Mouse (Mus musculus) liver, embryonic 14.5 days (tissue): ENCODE measurements at regions not wholly inside any gene's neighbourhood (a gene's known extent, or its start where the extent isn't known, plus 50 kb on each side); places are given as distances from the start of the nearest gene placed in this dataset.

ENCODE experiments used
- ATAC-seq: fragments of 200-750 bp; cut with Nextera tagmentation; 2 replicates; pipeline ENCODE4 v1.8.0; 2017; ENCODE audit warnings: moderate number of reproducible peaks, mild to moderate bottlenecking, moderate library complexity; ENCODE audit not compliant: insufficient read depth
- DNase-seq, 3 experiments: peaks; one replicate each; pipeline ENCODE4 v3.0.0-alpha.2; 2012 to 2013; ENCODE audit warnings: low read depth in 3 of 3, low spot score in 3 of 3
- H3K27ac ChIP-seq: fragments of 300-500 bp; sonication (generic); 2 replicates; pipeline ENCODE4 v1.5.1; 2014; ENCODE audit warnings: moderate library complexity, mild to moderate bottlenecking, control low read depth, inconsistent platforms
- H3K27me3 ChIP-seq: fragments of 300-500 bp; sonication (generic); 2 replicates; pipeline ENCODE4 v1.6.1; 2014; ENCODE audit warnings: mild to moderate bottlenecking, low read length, moderate library complexity; ENCODE audit not compliant: control insufficient read depth, insufficient read depth
- H3K36me3 ChIP-seq: fragments of 300-500 bp; sonication (generic); replicated peaks from 2 replicates; pipeline ENCODE4 v1.6.1; 2014; ENCODE audit warnings: low read depth; ENCODE audit not compliant: control insufficient read depth, insufficient read depth
- H3K4me1 ChIP-seq, 2 experiments: fragments of 200-500 bp in 1 of 2; fragments of 300-500 bp in 1 of 2; sonication (generic) in 1 of 2; replicated peaks; 2 replicates each; pipeline ENCODE4 v1.6.1; 2012 to 2014; ENCODE audit warnings: antibody characterized with exemption in 1 of 2, inconsistent platforms in 1 of 2, low read length in 1 of 2; ENCODE audit not compliant: control insufficient read depth in 2 of 2, insufficient read depth in 2 of 2
- H3K4me2 ChIP-seq: fragments of 300-500 bp; sonication (generic); 2 replicates; pipeline ENCODE4 v1.6.1; 2014; ENCODE audit warnings: low read depth, mild to moderate bottlenecking, control low read depth, moderate library complexity
- H3K4me3 ChIP-seq, 2 experiments: fragments of 200-500 bp in 1 of 2; fragments of 300-500 bp in 1 of 2; sonication (generic) in 1 of 2; 2 replicates each; pipeline ENCODE4 v1.5.1; 2012 to 2014; ENCODE audit warnings: low read depth in 2 of 2, low read length in 2 of 2, mild to moderate bottlenecking in 2 of 2, control low read depth in 1 of 2, inconsistent platforms in 1 of 2, moderate library complexity in 1 of 2; ENCODE audit not compliant: insufficient read depth in 1 of 2
- H3K9ac ChIP-seq: fragments of 300-500 bp; sonication (generic); replicated peaks from 2 replicates; pipeline ENCODE4 v1.6.1; 2014; ENCODE audit warnings: mild to moderate bottlenecking, control low read depth, moderate library complexity
- H3K9me3 ChIP-seq: fragments of 300-500 bp; sonication (generic); 2 replicates; pipeline ENCODE4 v1.6.1; 2016; ENCODE audit warnings: low read length, mixed read lengths; ENCODE audit not compliant: control insufficient read depth
- CTCF ChIP-seq: IDR thresholded peaks from 2 replicates; pipeline ENCODE4 v1.5.1; 2016; ENCODE audit warnings: antibody characterized with exemption, low read depth, control low read depth
- EP300 ChIP-seq: IDR thresholded peaks from 2 replicates; pipeline ENCODE4 v1.6.1; 2016; ENCODE audit warnings: antibody characterized with exemption, low read depth
- WGBS: fragments of 180-500 bp; shearing (Covaris S2); extraction: QIAGEN DNeasy Blood & Tissue Kit; methylation state at CpG from one replicate; pipeline ENCODE4 v1.1.7; 2014; ENCODE audit not compliant: insufficient replicate concordance; 5-methylcytosine and 5-hydroxymethylcytosine counted together

GRCm38 (mm10) chr12:9655794-9656193 is 85.9 kb downstream of the Osr1 start:
- no peak overlapping the region for H3K27ac ChIP-seq
- no peaks in the 10 kb centered on the region for H3K4me1 ChIP-seq
- no peak for TF ChIP-seq CTCF
- no peaks in the 10 kb centered on the region for H3K27me3 ChIP-seq
- no peak for DNase-seq
- 35% methylated on average over 1 of the region's 1 CpGs for WGBS
- ATAC-seq = no peak
- H3K4me2 ChIP-seq = no peak overlapping the region
- no peaks in the 10 kb centered on the region for H3K36me3 ChIP-seq
- no peak overlapping the region for H3K9ac ChIP-seq
- no peaks in the 10 kb centered on the region for H3K9me3 ChIP-seq
- no peak overlapping the region for H3K4me3 ChIP-seq

DNA sequence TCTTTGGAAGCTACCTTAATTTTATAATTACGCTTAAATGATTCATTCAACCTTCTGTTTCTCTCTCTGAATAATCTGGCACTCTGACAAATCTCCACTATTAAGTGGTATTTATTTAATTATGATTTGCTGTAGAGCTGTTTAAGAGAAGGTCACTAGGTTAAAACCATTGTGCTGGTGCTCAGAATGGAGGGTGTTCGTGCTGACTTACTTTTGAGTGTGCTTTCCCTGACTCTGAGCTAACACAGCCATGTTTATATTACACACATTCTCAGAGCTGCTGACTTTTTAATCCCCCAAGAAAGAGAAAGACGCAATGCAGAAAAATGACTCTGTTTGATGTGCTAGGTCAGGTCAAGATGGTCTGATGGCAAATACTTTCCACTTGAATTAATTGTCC is 86.4 kb downstream of the Osr1 start:
- Histone ChIP-seq H3K27me3 (no peaks in the 10 kb centered on the region), H3K4me3 (no peak overlapping the region), H3K4me2 (no peak overlapping the region), H3K9me3 (no peaks in the 10 kb centered on the region), H3K27ac (no peak overlapping the region), H3K4me1 (no peaks in the 10 kb centered on the region), H3K36me3 (no peaks in the 10 kb centered on the region), H3K9ac (no peak overlapping the region)
- 44% methylated on average over 3 of the region's 3 CpGs for WGBS
- TF ChIP-seq CTCF (no peak), EP300 (no peak)
- no peak for DNase-seq
- no peak for ATAC-seq

DNA sequence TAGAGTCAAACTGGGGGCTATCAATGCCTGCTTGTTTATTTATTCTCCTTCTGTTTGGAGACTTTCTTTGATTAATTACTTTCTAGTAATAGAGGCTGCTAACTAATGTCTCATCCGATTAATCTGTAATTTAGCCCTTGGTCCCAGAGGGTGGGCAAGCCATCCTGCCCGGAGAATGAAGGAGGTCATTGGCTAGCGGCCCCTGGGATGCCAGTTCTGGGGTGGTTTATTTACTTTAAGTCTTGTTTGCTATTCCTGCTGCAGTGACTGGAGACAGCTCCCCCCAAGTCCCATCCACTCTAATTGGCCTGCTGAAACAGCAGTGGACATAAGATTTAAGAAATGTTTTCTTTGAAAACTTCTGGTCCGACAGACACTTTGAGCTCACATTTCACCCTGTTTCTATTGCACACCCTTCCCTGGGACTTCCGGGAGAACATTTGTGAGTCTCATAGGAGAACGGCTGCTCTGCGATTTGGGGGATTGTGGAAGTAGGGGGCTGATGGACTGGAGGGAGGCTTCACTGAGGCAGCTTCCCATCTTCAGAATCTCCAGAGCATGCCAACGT is 87.4 kb downstream of the Osr1 start:
- H3K9me3 ChIP-seq = no peaks in the 10 kb centered on the region
- no peak overlapping the region for H3K4me3 ChIP-seq
- H3K27ac ChIP-seq = no peak overlapping the region
- H3K27me3 ChIP-seq = no peaks in the 10 kb centered on the region
- TF ChIP-seq EP300 (no peak), CTCF (no peak)
- no peaks in the 10 kb centered on the region for H3K4me1 ChIP-seq
- no peak for DNase-seq
- WGBS = 44% methylated on average over 8 of the region's 8 CpGs
- H3K4me2 ChIP-seq = no peak overlapping the region
- H3K9ac ChIP-seq = no peak overlapping the region
- no peaks in the 10 kb centered on the region for H3K36me3 ChIP-seq
- no peak for ATAC-seq

DNA sequence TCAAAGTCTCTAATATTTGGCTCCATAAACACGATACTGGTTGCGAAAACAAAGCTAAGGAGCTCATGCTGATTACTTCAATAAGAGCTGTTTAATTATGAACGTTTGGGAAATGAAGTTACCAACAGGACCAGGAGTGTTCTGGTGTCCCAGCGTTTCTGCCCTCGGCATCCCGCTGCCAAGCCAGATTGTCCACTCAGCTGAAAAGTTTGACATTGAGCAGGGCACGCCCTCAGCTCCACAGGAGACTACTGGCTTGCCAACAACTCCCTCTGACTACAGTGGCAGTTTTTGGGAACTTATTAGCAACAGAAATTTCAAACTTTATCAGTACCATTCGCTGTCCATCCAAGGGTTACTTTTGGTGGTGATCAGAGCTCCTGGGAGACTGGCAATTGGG is 87.9 kb downstream of the Osr1 start:
- DNase-seq = no peak
- H3K9ac ChIP-seq = no peak overlapping the region
- WGBS = 51% methylated on average over 8 of the region's 8 CpGs
- no peaks in the 10 kb centered on the region for H3K36me3 ChIP-seq
- no peak overlapping the region for H3K4me3 ChIP-seq
- no peaks in the 10 kb centered on the region for H3K27me3 ChIP-seq
- H3K9me3 ChIP-seq = no peaks in the 10 kb centered on the region
- ATAC-seq = no peak
- no peaks in the 10 kb centered on the region for H3K4me1 ChIP-seq
- H3K27ac ChIP-seq = no peak overlapping the region
- no peak for TF ChIP-seq EP300
- TF ChIP-seq CTCF = no peak
- H3K4me2 ChIP-seq = no peak overlapping the region

GRCm38 (mm10) chr12:9660299-9660698 is 90.4 kb downstream of the Osr1 start:
- WGBS = 26% methylated on average over 1 of the region's 1 CpGs
- ATAC-seq (no peak), DNase-seq (no peak)
- H3K27me3 ChIP-seq = no peaks in the 10 kb centered on the region
- no peak overlapping the region for H3K27ac ChIP-seq
- no peaks in the 10 kb centered on the region for H3K4me1 ChIP-seq
- H3K9ac ChIP-seq = no peak overlapping the region
- H3K4me3 ChIP-seq = no peak overlapping the region
- no peaks in the 10 kb centered on the region for H3K36me3 ChIP-seq
- no peaks in the 10 kb centered on the region for H3K9me3 ChIP-seq
- H3K4me2 ChIP-seq = no peak overlapping the region
- TF ChIP-seq EP300 = no peak
- TF ChIP-seq CTCF = no peak

GRCm38 (mm10) chr12:9688776-9689175 is 118.9 kb downstream of the Osr1 start:
- H3K9me3 ChIP-seq = no peaks in the 10 kb centered on the region
- no peaks in the 10 kb centered on the region for H3K36me3 ChIP-seq
- ATAC-seq (no peak), DNase-seq (no peak)
- TF ChIP-seq EP300 = no peak
- TF ChIP-seq CTCF = no peak
- H3K9ac ChIP-seq = no peak overlapping the region
- H3K27me3 ChIP-seq = no peaks in the 10 kb centered on the region
- H3K27ac ChIP-seq = no peak overlapping the region
- no peak overlapping the region for H3K4me3 ChIP-seq
- H3K4me1 ChIP-seq = no peaks in the 10 kb centered on the region
- H3K4me2 ChIP-seq = no peak overlapping the region
